Mouse (Mus musculus): Measurements from ENCODE around the gene Nop16.

- no peak for TF ChIP-seq CTCF (conservative IDR thresholded peaks at IDR 0.05; ENCODE audit: insufficient read depth, insufficient read length, low read depth, low read length)
- TF ChIP-seq POLR2A (IDR thresholded peaks at IDR 0.05; ENCODE audit: low read depth, low read length) = no peak
Observed at GRCm38 (mm10) chr13:54621960-54622521, 32.2 kb upstream of the Nop16 start.
